Mouse (Mus musculus): ENCODE results near the gene Ivns1abp. TPM values are rescaled to one million over a fixed set of nuclear protein-coding genes. Genes with fewer than 3 reads are reported as not detected.

Gene Ivns1abp
- polyA plus RNA-seq, 1 experiment from 2014 or later = 223 TPM

DNA sequence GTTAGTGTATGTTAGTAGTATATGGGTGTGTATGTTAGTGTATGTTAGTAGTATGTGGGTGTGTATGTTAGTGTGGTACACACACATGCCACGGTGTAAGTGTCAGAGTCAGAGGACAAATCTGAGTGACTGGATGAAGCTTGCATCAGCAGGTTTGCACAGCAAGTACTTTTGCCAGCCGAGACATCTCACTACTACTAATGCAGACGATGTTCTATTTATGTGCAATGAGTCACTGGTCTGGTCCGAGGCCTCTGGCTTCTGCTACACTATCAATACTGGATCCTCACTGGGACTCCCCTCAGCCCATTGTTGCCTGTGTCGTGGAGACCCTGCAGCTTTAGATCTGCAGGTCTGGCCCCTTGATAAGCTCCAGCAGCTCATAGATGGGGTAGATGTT lies 27.3 kb downstream of the Ivns1abp start:
- H3K36me3 ChIP-seq = peaks cover 20% of the 10 kb centered on the region
- H3K27me3 ChIP-seq = no peaks in the 10 kb centered on the region
- no peak for ATAC-seq (ENCODE audit: low FRiP score, low read depth)
- no peaks in the 10 kb centered on the region for H3K9me3 ChIP-seq
- no peak overlapping the region for H3K27ac ChIP-seq (replicated peaks)
- H3K4me3 ChIP-seq = no peak overlapping the region
- 92% methylated on average over 5 of the region's 5 CpGs for WGBS
- no peak overlapping the region for H3K9ac ChIP-seq
- no peak overlapping the region for H3K4me2 ChIP-seq
- H3K4me1 ChIP-seq (replicated peaks) = no peaks in the 10 kb centered on the region

DNA sequence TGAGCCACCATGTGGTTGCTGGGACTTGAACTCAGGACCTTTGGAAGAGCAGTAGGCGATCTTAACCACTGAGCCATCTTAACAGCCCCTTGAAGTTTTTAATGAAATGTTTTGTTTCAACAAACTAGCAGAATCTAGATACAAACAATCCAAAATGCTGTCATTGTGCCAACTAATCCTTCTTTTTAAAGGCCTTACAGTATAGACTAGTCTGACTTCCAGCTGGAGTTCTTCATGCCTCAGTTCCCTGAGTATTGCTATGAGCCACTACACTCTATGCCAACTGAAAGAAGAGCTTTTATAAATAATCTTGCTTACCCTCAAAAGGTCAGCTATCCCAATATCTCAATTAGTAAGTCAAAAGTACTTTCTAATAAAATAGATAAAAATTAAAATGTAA lies 28.5 kb downstream of the Ivns1abp start:
- H3K4me3 ChIP-seq = no peak overlapping the region
- no peak overlapping the region for H3K4me2 ChIP-seq
- H3K36me3 ChIP-seq = peaks cover 12% of the 10 kb centered on the region
- WGBS = 98% methylated on average over 1 of the region's 1 CpGs
- H3K9ac ChIP-seq = no peak overlapping the region
- H3K4me1 ChIP-seq (replicated peaks) = no peaks in the 10 kb centered on the region
- H3K27ac ChIP-seq (replicated peaks) = no peak overlapping the region
- H3K9me3 ChIP-seq = no peaks in the 10 kb centered on the region
- H3K27me3 ChIP-seq = no peaks in the 10 kb centered on the region
- ATAC-seq (ENCODE audit: low FRiP score, low read depth) = no peak

- 89% methylated on average over 3 of the region's 3 CpGs for WGBS
- Histone ChIP-seq H3K36me3 (no peaks in the 10 kb centered on the region), H3K4me3 (no peak overlapping the region), H3K27me3 (no peaks in the 10 kb centered on the region), H3K9ac (no peak overlapping the region), H3K4me1 (replicated peaks) (no peaks in the 10 kb centered on the region), H3K9me3 (no peaks in the 10 kb centered on the region), H3K4me2 (no peak overlapping the region), H3K27ac (replicated peaks) (no peak overlapping the region)
- ATAC-seq (ENCODE audit: low FRiP score, low read depth) = no peak
These were observed 33.1 kb downstream of the Ivns1abp start for GRCm38 (mm10) chr1:151377353-151377752.

DNA sequence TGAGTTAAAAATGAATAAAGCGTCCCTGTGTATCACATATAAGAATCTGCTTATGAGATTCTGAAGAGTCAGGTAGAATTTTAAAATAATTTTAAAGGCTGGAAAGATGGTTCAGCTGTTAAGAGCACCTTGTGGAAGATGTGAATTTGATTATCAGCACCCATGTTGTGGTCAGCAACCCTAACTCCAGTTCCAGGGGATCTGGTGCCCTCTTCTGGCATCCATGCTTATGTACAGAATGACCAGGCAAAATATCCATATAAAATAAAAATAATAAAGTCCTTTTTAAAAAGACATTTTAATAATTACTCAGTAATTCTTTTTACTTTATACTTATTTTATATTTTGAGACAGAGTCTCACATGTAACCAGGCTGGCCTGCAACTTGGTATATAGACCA lies 45.8 kb downstream of the Ivns1abp start:
- ATAC-seq (ENCODE audit: low FRiP score, low read depth) = no peak
- 98% methylated on average over 1 of the region's 1 CpGs for WGBS
- no peak overlapping the region for H3K4me3 ChIP-seq
- H3K9ac ChIP-seq = no peak overlapping the region
- no peak overlapping the region for H3K27ac ChIP-seq (replicated peaks)
- no peak overlapping the region for H3K4me2 ChIP-seq
- no peaks in the 10 kb centered on the region for H3K9me3 ChIP-seq
- no peaks in the 10 kb centered on the region for H3K4me1 ChIP-seq (replicated peaks)
- H3K27me3 ChIP-seq = no peaks in the 10 kb centered on the region
- H3K36me3 ChIP-seq = peaks cover 5% of the 10 kb centered on the region; the same call in 1 of the 2 replicates

DNA sequence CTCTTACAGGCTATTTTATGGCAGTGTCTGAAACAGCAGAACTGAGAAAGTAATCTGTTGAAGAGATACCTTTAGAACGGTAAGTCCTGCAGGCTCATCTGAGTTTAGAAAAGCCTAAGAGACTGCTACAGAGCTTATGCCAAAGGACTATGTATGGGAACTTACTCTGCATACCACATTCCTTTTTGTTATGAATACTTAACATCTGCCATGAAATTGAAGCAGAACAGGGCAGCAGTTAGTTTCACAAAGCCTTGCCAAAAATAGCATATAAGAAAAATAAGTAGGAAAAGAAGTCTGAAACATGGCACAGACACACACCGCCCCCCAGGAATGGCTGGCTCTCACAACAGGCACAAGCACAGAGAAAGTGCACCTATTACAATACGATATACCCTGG lies 65.5 kb downstream of the Ivns1abp start:
- 87% methylated on average over 3 of the region's 3 CpGs for WGBS
- H3K4me1 ChIP-seq (replicated peaks) = no peaks in the 10 kb centered on the region
- no peak for ATAC-seq (ENCODE audit: low FRiP score, low read depth)

More for the DNA sequence above, 65.5 kb downstream of the Ivns1abp start:
- H3K36me3 ChIP-seq = peaks cover 18% of the 10 kb centered on the region
- no peak overlapping the region for H3K4me2 ChIP-seq
- no peaks in the 10 kb centered on the region for H3K9me3 ChIP-seq
- no peaks in the 10 kb centered on the region for H3K27me3 ChIP-seq
- H3K27ac ChIP-seq (replicated peaks) = no peak overlapping the region
- H3K9ac ChIP-seq = no peak overlapping the region
- no peak overlapping the region for H3K4me3 ChIP-seq

Other genes starting within 250 kb of the Ivns1abp start
- not detected in 2 replicates for gene Gm47985, start 161.9 kb upstream of the Ivns1abp start, polyA plus RNA-seq (2015; fragmentation: Nextera tagmentation; extraction: Ambion mirVana)
- gene Gm8947, start 152.1 kb upstream of the Ivns1abp start, polyA plus RNA-seq (2015; fragmentation: Nextera tagmentation; extraction: Ambion mirVana) = not detected in 2 replicates
- not detected in 2 replicates for gene Gm47995, start 146.0 kb upstream of the Ivns1abp start, polyA plus RNA-seq (2015; fragmentation: Nextera tagmentation; extraction: Ambion mirVana)
- not detected in 2 replicates for gene 3110040M04Rik, start 140.4 kb upstream of the Ivns1abp start, polyA plus RNA-seq (2015; fragmentation: Nextera tagmentation; extraction: Ambion mirVana)
- gene Gm47996, start 134.3 kb upstream of the Ivns1abp start, polyA plus RNA-seq (2015; fragmentation: Nextera tagmentation; extraction: Ambion mirVana) = not detected in 2 replicates
- 11.5 and 17.9 TPM in 2 replicates for gene Swt1, start 84.0 kb downstream of the Ivns1abp start, polyA plus RNA-seq (2015; fragmentation: Nextera tagmentation; extraction: Ambion mirVana)
- 44.9 and 45.1 TPM in 2 replicates for gene Trmt1l, start 84.1 kb downstream of the Ivns1abp start, polyA plus RNA-seq (2015; fragmentation: Nextera tagmentation; extraction: Ambion mirVana)
- 88.1 and 98.9 TPM in 2 replicates for gene Rnf2, start 156.5 kb downstream of the Ivns1abp start, polyA plus RNA-seq (2015; fragmentation: Nextera tagmentation; extraction: Ambion mirVana)
- 0.94 and 0.96 TPM in 2 replicates for gene Fam129a, start 226.7 kb downstream of the Ivns1abp start, polyA plus RNA-seq (2015; fragmentation: Nextera tagmentation; extraction: Ambion mirVana)

All from hindbrain, embryonic 15.5 days (tissue).